Mouse (Mus musculus) liver, postnatal 0 days (tissue): ENCODE measurements around the gene Prps2. TPM values are rescaled to one million over a fixed set of nuclear protein-coding genes. Genes with fewer than 3 reads are reported as not detected.

Experiments used
- ATAC-seq: fragments of 200-750 bp; cut with Nextera tagmentation; 2 replicates; pipeline ENCODE4 v1.8.0; 2017; ENCODE audit warnings: mild to moderate bottlenecking, moderate library complexity
- DNase-seq: peaks from one replicate; pipeline ENCODE4 v3.0.0-alpha.2; 2016
- H3K27ac ChIP-seq: fragments of 300-500 bp; sonication (generic); 2 replicates; pipeline ENCODE4 v1.5.1; 2014; ENCODE audit warnings: antibody characterized with exemption, moderate library complexity, mild to moderate bottlenecking, low read depth
- H3K27me3 ChIP-seq: fragments of 300-500 bp; sonication (generic); 2 replicates; pipeline ENCODE4 v1.6.1; 2014; ENCODE audit warnings: low read length, control low read depth, mixed read lengths; ENCODE audit not compliant: insufficient read depth
- H3K36me3 ChIP-seq: fragments of 300-500 bp; sonication (generic); replicated peaks from 2 replicates; pipeline ENCODE4 v1.6.1; 2014; ENCODE audit warnings: mild to moderate bottlenecking, control low read depth, low read length, moderate library complexity, mixed read lengths; ENCODE audit not compliant: insufficient read depth
- H3K4me1 ChIP-seq: fragments of 300-500 bp; sonication (generic); 2 replicates; pipeline ENCODE4 v1.6.1; 2014; ENCODE audit warnings: antibody characterized with exemption, mild to moderate bottlenecking, control low read depth; ENCODE audit not compliant: insufficient read depth
- H3K4me2 ChIP-seq: fragments of 300-500 bp; sonication (generic); 2 replicates; pipeline ENCODE4 v1.6.1; 2014; ENCODE audit warnings: low read depth, mild to moderate bottlenecking, low read length, moderate library complexity, mixed read lengths
- H3K4me3 ChIP-seq: fragments of 300-500 bp; sonication (generic); 2 replicates; pipeline ENCODE4 v1.5.1; 2014; ENCODE audit warnings: low read depth, low read length
- H3K9ac ChIP-seq: fragments of 300-500 bp; sonication (generic); replicated peaks from 2 replicates; pipeline ENCODE4 v1.6.1; 2014; ENCODE audit warnings: mild to moderate bottlenecking, moderate library complexity
- H3K9me3 ChIP-seq: fragments of 300-500 bp; sonication (generic); 2 replicates; pipeline ENCODE4 v1.6.1; 2016; ENCODE audit warnings: mild to moderate bottlenecking, control low read depth, low read length, mixed read lengths
- CTCF ChIP-seq: sonication (generic); IDR thresholded peaks from 2 replicates; pipeline ENCODE4 v1.5.1; 2016; ENCODE audit warnings: antibody characterized with exemption, low read depth
- EP300 ChIP-seq: IDR thresholded peaks from 2 replicates; pipeline ENCODE4 v1.6.1; 2016; ENCODE audit warnings: antibody characterized with exemption, low read depth, mild to moderate bottlenecking
- WGBS: fragments of 180-500 bp; shearing (Covaris S2); extraction: QIAGEN DNeasy Blood & Tissue Kit; methylation state at CpG from one replicate; pipeline ENCODE4 v1.1.7; 2014; ENCODE audit not compliant: insufficient replicate concordance; 5-methylcytosine and 5-hydroxymethylcytosine counted together
- polyA plus RNA-seq: library from polyadenylated mRNA; unstranded; fragments of >200 nt; fragmentation: Nextera tagmentation; extraction: Ambion mirVana; gene quantifications from 2 replicates; pipeline ENCODE4 v1.2.1, GENCODE M21; 2015

The Prps2 gene
- polyA plus RNA-seq, 1 experiment from 2014 or later = 4.0 TPM

- Histone ChIP-seq H3K27me3 (no peaks in the 10 kb centered on the region), H3K9me3 (no peaks in the 10 kb centered on the region), H3K4me2 (peak within 1 kb of the TSS; percentile 29; the same call in 1 of the 2 replicates), H3K4me1 (no peaks in the 10 kb centered on the region), H3K36me3 (no peaks in the 10 kb centered on the region), H3K27ac (no peak within 1 kb of the TSS), H3K4me3 (no peak within 1 kb of the TSS), H3K9ac (no peak within 1 kb of the TSS)
- no peak for ATAC-seq
- TF ChIP-seq EP300 (no peak), CTCF (no peak)
- no peak for DNase-seq
- WGBS = 45% methylated on average over 6 of the region's 6 CpGs
Measured at GRCm38 (mm10) chrX:167330399-167330798, 52.1 kb downstream of the Prps2 start, which contains the start of gene Tlr7. Gene Tlr7 (minus strand): TSS chrX:167330558.

- Histone ChIP-seq H3K4me1 (no peaks in the 10 kb centered on the region), H3K9ac (no peak overlapping the region), H3K9me3 (no peaks in the 10 kb centered on the region), H3K4me3 (no peak overlapping the region), H3K27ac (no peak overlapping the region), H3K27me3 (no peaks in the 10 kb centered on the region), H3K36me3 (no peaks in the 10 kb centered on the region), H3K4me2 (peak overlapping the region; percentile 29; the same call in 1 of the 2 replicates)
- TF ChIP-seq EP300 (no peak), CTCF (no peak)
- WGBS = 58% methylated on average over 1 of the region's 1 CpGs
- ATAC-seq (no peak), DNase-seq (no peak)
Measured at GRCm38 (mm10) chrX:167329620-167330019, 52.9 kb downstream of the Prps2 start.

- H3K27me3 ChIP-seq = no peaks in the 10 kb centered on the region
- 0 out of 2 replicates have a peak overlapping the region, but pooled peaks have one; percentile 0 for H3K27ac ChIP-seq
- 54% methylated on average over 1 of the region's 1 CpGs for WGBS
- H3K4me1 ChIP-seq = no peaks in the 10 kb centered on the region
- TF ChIP-seq EP300 (no peak), CTCF (no peak)
- no peak for ATAC-seq
- no peak overlapping the region for H3K4me3 ChIP-seq
- H3K9ac ChIP-seq = no peak overlapping the region
- H3K36me3 ChIP-seq = no peaks in the 10 kb centered on the region
- peak overlapping the region; percentile 29 for H3K4me2 ChIP-seq
- no peaks in the 10 kb centered on the region for H3K9me3 ChIP-seq
- no peak for DNase-seq
Measured at GRCm38 (mm10) chrX:167329098-167329497, 53.5 kb downstream of the Prps2 start.

- DNase-seq (no peak), ATAC-seq (no peak)
- Histone ChIP-seq H3K4me3 (no peak overlapping the region), H3K9ac (no peak overlapping the region), H3K36me3 (no peaks in the 10 kb centered on the region), H3K4me2 (0 out of 2 replicates have a peak overlapping the region, but pooled peaks have one; percentile 29), H3K27me3 (no peaks in the 10 kb centered on the region), H3K4me1 (no peaks in the 10 kb centered on the region), H3K9me3 (no peaks in the 10 kb centered on the region), H3K27ac (0 out of 2 replicates have a peak overlapping the region, but pooled peaks have one; percentile 29)
- no peak for TF ChIP-seq CTCF
- TF ChIP-seq EP300 = no peak
- 62% methylated on average over 3 of the region's 3 CpGs for WGBS
Measured at GRCm38 (mm10) chrX:167328519-167328918, 54.0 kb downstream of the Prps2 start.

GRCm38 (mm10) chrX:167323742-167324141, 58.8 kb downstream of the Prps2 start:
- Histone ChIP-seq H3K36me3 (no peaks in the 10 kb centered on the region), H3K27ac (no peak overlapping the region), H3K4me2 (no peak overlapping the region), H3K4me1 (no peaks in the 10 kb centered on the region), H3K4me3 (no peak overlapping the region), H3K9ac (no peak overlapping the region), H3K27me3 (0 out of 2 replicates have a peak, but pooled peaks cover 5% of the 10 kb centered on the region), H3K9me3 (no peaks in the 10 kb centered on the region)
- DNase-seq (no peak), ATAC-seq (no peak)
- TF ChIP-seq CTCF (peak; percentile 28), EP300 (no peak)
- 44% methylated on average over 1 of the region's 1 CpGs for WGBS

GRCm38 (mm10) chrX:167321233-167321806, 61.2 kb downstream of the Prps2 start:
- WGBS = 60% methylated on average over 4 of the region's 4 CpGs
- TF ChIP-seq EP300 (no peak), CTCF (no peak)
- Histone ChIP-seq H3K27me3 (0 out of 2 replicates have a peak, but pooled peaks cover 5% of the 10 kb centered on the region), H3K4me2 (no peak overlapping the region), H3K9ac (no peak overlapping the region), H3K4me3 (no peak overlapping the region), H3K27ac (no peak overlapping the region), H3K4me1 (no peaks in the 10 kb centered on the region), H3K9me3 (no peaks in the 10 kb centered on the region), H3K36me3 (no peaks in the 10 kb centered on the region)
- no peak for DNase-seq
- no peak for ATAC-seq
